Mouse (Mus musculus): ENCODE data around the gene Ptgis. TPM values are rescaled to one million over a fixed set of nuclear protein-coding genes. Genes with fewer than 3 reads are reported as not detected.

Ptgis gene
- 5.6 and 6.5 TPM in 2 replicates for polyA plus RNA-seq (2015; fragmentation: Nextera tagmentation; extraction: Ambion mirVana)

GRCm38 (mm10) chr2:167240008-167240964, at the start of gene Ptgis:
Gene Ptgis (minus strand): TSS chr2:167240604.
- Histone ChIP-seq H3K4me3 (peak within 1 kb of the TSS; percentile 43), H3K36me3 (no peaks in the 10 kb centered on the region), H3K9ac (peak within 1 kb of the TSS; percentile 68), H3K9me3 (peaks cover 3% of the 10 kb centered on the region; the same call in 1 of the 2 replicates), H3K4me2 (peak within 1 kb of the TSS; percentile 71), H3K4me1 (replicated peaks) (peaks cover 12% of the 10 kb centered on the region), H3K27me3 (peaks cover 27% of the 10 kb centered on the region), H3K27ac (replicated peaks) (no peak within 1 kb of the TSS)
- WGBS: 3% methylated on average over 44 of the region's 45 CpGs
- 0 out of 2 replicates have a peak, but pooled peaks have one; percentile 23 for ATAC-seq (ENCODE audit: low read depth)

DNA sequence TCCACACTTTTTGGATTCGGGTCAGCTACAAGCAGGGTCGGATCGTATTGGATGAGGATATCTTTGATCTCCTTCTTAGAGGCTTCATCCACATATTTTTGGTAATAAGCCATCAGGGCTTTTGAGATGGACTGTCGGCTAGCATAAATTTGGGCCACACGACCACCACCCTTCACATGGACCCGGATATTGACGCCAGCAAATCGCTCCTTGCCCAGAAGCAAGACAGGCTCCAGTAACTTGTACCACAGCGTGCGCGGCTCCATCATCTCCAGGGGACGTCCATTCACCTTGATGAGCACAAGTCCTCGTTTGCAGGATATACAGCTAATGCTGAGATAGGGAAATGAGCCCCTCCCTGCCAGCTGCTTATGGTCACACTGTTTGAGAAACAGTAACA, 41.1 kb upstream of the Ptgis start:
- Histone ChIP-seq H3K4me1 (replicated peaks) (0 out of 2 replicates have a peak, but pooled peaks cover 3% of the 10 kb centered on the region), H3K36me3 (no peaks in the 10 kb centered on the region), H3K4me2 (no peak overlapping the region), H3K9ac (no peak overlapping the region), H3K27ac (replicated peaks) (no peak overlapping the region), H3K27me3 (peaks cover 5% of the 10 kb centered on the region; the same call in 1 of the 2 replicates), H3K9me3 (no peaks in the 10 kb centered on the region), H3K4me3 (no peak overlapping the region)
- WGBS: 94% methylated on average over 13 of the region's 13 CpGs
- ATAC-seq (ENCODE audit: low read depth): no peak

- H3K27me3 ChIP-seq: peaks cover 5% of the 10 kb centered on the region; the same call in 1 of the 2 replicates
- H3K36me3 ChIP-seq: no peaks in the 10 kb centered on the region
- 89% methylated on average over 4 of the region's 4 CpGs for WGBS
- H3K9ac ChIP-seq: no peak overlapping the region
- H3K4me2 ChIP-seq: no peak overlapping the region
- H3K4me1 ChIP-seq (replicated peaks): 0 out of 2 replicates have a peak, but pooled peaks cover 3% of the 10 kb centered on the region
- H3K27ac ChIP-seq (replicated peaks): no peak overlapping the region
- ATAC-seq (ENCODE audit: low read depth): peak; percentile 63; the same call in 1 of the 2 replicates
- no peak overlapping the region for H3K4me3 ChIP-seq
- H3K9me3 ChIP-seq: no peaks in the 10 kb centered on the region
Measured at GRCm38 (mm10) chr2:167280986-167281310, 40.5 kb upstream of the Ptgis start.

DNA sequence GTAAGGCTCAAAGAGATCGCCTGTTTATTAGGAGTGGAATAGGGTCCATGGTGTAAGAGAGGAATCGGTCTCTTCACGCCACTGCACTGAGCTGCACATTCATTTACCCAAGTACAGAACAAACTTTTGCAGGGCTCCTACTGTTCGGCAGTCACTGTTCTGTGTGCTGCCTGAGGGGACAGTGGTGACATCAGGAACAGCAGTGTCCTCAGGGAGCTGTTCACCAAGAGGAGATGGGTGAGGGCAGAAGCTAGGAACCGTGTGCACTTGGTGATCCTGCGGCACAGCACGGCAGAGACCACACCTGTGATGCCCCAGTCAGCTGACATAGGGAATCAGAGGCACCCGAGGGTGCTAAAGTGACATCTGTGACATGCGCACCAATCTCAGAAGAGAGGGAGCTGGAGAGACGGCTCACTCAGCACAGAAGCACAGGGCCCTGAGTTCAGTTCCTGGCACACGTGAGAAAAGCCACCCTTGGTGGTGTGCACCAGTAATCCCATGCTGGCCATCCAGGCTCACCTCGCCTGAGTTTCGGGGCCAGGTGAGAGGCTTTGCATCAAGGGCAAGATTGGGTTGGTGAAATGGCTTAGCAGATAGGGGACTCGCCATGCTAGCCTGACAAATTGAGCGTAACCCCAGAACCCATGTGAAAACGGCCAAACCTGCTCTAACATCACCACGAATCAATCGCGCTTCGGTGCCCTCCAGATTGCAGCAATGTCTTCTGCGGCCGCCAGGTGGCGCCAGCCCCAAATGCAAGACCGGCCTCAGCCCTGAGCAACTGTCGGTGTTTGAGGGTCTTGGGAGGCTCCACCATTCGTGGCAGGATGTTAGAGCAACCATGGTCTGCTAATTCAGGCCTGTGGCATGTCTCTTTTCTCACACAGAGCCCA, 39.9 kb upstream of the Ptgis start:
- Histone ChIP-seq H3K4me2 (no peak overlapping the region), H3K4me3 (no peak overlapping the region)
- WGBS: 45% methylated on average over 26 of the region's 26 CpGs

DNA sequence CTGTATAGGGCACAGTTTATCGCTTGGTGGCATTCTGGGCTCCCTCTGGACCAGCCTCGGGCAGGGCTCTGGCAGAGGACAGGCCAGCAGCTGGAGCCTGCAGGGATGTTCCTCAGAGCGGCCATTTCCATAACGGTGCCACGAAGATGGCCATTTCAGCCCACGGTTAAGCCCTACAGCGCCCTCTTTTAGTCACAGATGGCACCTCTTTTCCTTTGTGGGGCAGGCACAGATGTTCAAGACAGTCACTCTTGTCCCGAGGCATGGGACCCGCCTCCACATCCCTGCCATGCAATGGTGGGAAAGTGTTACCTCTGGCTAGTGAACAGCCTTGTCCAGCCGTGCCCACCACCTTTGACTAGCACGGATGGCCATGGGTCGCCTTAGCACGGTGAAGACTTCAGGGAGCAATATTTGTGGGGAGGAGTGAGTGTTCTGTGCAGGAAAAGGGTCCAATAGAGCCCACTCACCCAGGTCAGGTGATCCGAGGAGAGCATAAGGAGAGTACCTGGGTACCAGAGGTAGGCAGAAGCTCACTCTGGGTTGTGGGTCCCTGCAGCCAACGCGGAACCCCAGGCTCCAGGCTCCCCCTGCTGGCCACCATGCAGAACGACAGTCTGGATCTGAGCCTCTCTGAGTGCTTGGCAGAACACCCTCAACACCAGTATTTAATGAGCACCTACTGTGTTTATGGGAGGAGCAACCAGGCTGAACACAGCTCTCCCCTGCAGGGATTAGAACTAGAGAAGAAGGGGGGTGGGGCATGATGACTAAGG, 38.5 kb upstream of the Ptgis start:
- Histone ChIP-seq H3K4me3 (no peak overlapping the region), H3K9me3 (no peaks in the 10 kb centered on the region), H3K36me3 (no peaks in the 10 kb centered on the region), H3K9ac (no peak overlapping the region), H3K27me3 (peaks cover 5% of the 10 kb centered on the region; the same call in 1 of the 2 replicates), H3K4me2 (no peak overlapping the region), H3K4me1 (replicated peaks) (0 out of 2 replicates have a peak, but pooled peaks cover 3% of the 10 kb centered on the region), H3K27ac (replicated peaks) (no peak overlapping the region)
- 54% methylated on average over 17 of the region's 17 CpGs for WGBS
- ATAC-seq (ENCODE audit: low read depth): no peak

More for the DNA sequence above, 39.9 kb upstream of the Ptgis start:
- 0 out of 2 replicates have a peak, but pooled peaks cover 3% of the 10 kb centered on the region for H3K4me1 ChIP-seq (replicated peaks)
- H3K9ac ChIP-seq: no peak overlapping the region
- ATAC-seq (ENCODE audit: low read depth): peak; percentile 87
- H3K27me3 ChIP-seq: peaks cover 5% of the 10 kb centered on the region; the same call in 1 of the 2 replicates
- H3K36me3 ChIP-seq: no peaks in the 10 kb centered on the region
- no peak overlapping the region for H3K27ac ChIP-seq (replicated peaks)
- H3K9me3 ChIP-seq: no peaks in the 10 kb centered on the region

- H3K36me3 ChIP-seq: no peaks in the 10 kb centered on the region
- H3K27me3 ChIP-seq: peaks cover 5% of the 10 kb centered on the region; the same call in 1 of the 2 replicates
- 90% methylated on average over 7 of the region's 7 CpGs for WGBS
- no peak overlapping the region for H3K9ac ChIP-seq
- no peak overlapping the region for H3K4me3 ChIP-seq
- no peak overlapping the region for H3K27ac ChIP-seq (replicated peaks)
- no peak overlapping the region for H3K4me2 ChIP-seq
- H3K4me1 ChIP-seq (replicated peaks): 0 out of 2 replicates have a peak, but pooled peaks cover 3% of the 10 kb centered on the region
- no peak for ATAC-seq (ENCODE audit: low read depth)
- H3K9me3 ChIP-seq: no peaks in the 10 kb centered on the region
Measured at GRCm38 (mm10) chr2:167278011-167278410, 37.6 kb upstream of the Ptgis start.

DNA sequence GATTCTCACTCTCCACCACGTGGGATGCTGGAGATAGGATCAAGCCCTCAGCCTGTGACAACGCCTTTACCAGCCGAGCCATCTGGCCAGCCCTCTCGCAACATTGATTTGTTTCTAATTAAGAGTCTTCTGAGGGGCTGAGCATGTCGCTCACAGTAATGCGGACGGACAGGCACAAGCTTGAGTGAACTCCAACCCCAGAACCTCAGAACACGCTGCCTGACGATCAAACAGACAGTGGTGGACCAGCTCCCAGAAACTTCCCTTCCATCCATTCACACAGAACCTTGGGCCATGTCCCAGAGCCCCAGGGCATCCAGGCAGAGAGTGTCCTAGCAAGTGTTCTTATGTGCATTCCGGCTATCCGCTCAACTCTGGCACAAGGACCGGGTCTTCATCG, 36.6 kb upstream of the Ptgis start:
- Histone ChIP-seq H3K4me1 (replicated peaks) (0 out of 2 replicates have a peak, but pooled peaks cover 3% of the 10 kb centered on the region), H3K27me3 (peaks cover 5% of the 10 kb centered on the region; the same call in 1 of the 2 replicates), H3K4me3 (no peak overlapping the region), H3K27ac (replicated peaks) (no peak overlapping the region), H3K9me3 (no peaks in the 10 kb centered on the region), H3K36me3 (no peaks in the 10 kb centered on the region), H3K4me2 (no peak overlapping the region), H3K9ac (no peak overlapping the region)
- 80% methylated on average over 13 of the region's 13 CpGs for WGBS
- ATAC-seq (ENCODE audit: low read depth): no peak

GRCm38 (mm10) chr2:167275856-167276255, 35.5 kb upstream of the Ptgis start:
- Histone ChIP-seq H3K4me2 (no peak overlapping the region), H3K4me3 (no peak overlapping the region), H3K4me1 (replicated peaks) (0 out of 2 replicates have a peak, but pooled peaks cover 1% of the 10 kb centered on the region), H3K9ac (no peak overlapping the region), H3K36me3 (no peaks in the 10 kb centered on the region), H3K9me3 (no peaks in the 10 kb centered on the region), H3K27me3 (peaks cover 5% of the 10 kb centered on the region; the same call in 1 of the 2 replicates), H3K27ac (replicated peaks) (no peak overlapping the region)
- WGBS: 87% methylated on average over 10 of the region's 10 CpGs
- no peak for ATAC-seq (ENCODE audit: low read depth)

GRCm38 (mm10) chr2:167274713-167275465, 34.5 kb upstream of the Ptgis start:
- Histone ChIP-seq H3K27me3 (no peaks in the 10 kb centered on the region), H3K9me3 (no peaks in the 10 kb centered on the region), H3K4me3 (no peak overlapping the region), H3K9ac (no peak overlapping the region), H3K27ac (replicated peaks) (no peak overlapping the region), H3K4me1 (replicated peaks) (no peaks in the 10 kb centered on the region), H3K4me2 (no peak overlapping the region), H3K36me3 (no peaks in the 10 kb centered on the region)
- 56% methylated on average over 10 of the region's 10 CpGs for WGBS
- ATAC-seq (ENCODE audit: low read depth): no peak

GRCm38 (mm10) chr2:167273206-167273740, 32.9 kb upstream of the Ptgis start:
- 83% methylated on average over 13 of the region's 13 CpGs for WGBS
- Histone ChIP-seq H3K4me1 (replicated peaks) (no peaks in the 10 kb centered on the region), H3K4me2 (no peak overlapping the region), H3K27ac (replicated peaks) (no peak overlapping the region), H3K36me3 (no peaks in the 10 kb centered on the region), H3K4me3 (no peak overlapping the region), H3K27me3 (no peaks in the 10 kb centered on the region), H3K9me3 (no peaks in the 10 kb centered on the region), H3K9ac (no peak overlapping the region)
- ATAC-seq (ENCODE audit: low read depth): no peak
